In genomic region chr9:119806491-119806890, GRCm38 (mm10) we compare ENCODE assay signal across 13 mouse cellular contexts. TPM values are rescaled to one million over a fixed set of nuclear protein-coding genes. Genes with fewer than 3 reads are reported as not detected.
A peak's percentile ranks its signal among the peaks of the same experiment; 100 is the strongest.
DNase-seq lines count a peak whose midpoint lies in the region; ATAC-seq and TF ChIP-seq lines count a peak whose summit lies in the region.
"Had no signal": no experiment of that assay in that cellular context is flagged by ENCODE, and none has a peak within 500 bp of the region (broad histone marks: within the 10 kb centered on the region; RNA-seq: fewer than 3 reads in every experiment).

No protein-coding gene starts in this region.

- H3K4me3 ChIP-seq in MEL (ENCODE audit: control insufficient read depth in 1 of 2, insufficient read depth in 1 of 2, low read depth in 2 of 2, low read length in 2 of 2) = no peak overlapping the region
- no peak overlapping the region for H3K4me3 ChIP-seq in hindbrain, embryonic 11.5 days (ENCODE audit: low read depth, low read length)
- H3K4me3 ChIP-seq: embryonic facial prominence, embryonic 15.5 days; lung, embryonic 15.5 days had no signal

- peak; percentile 11 for DNase-seq in kidney, adult 9 months
- no peak for DNase-seq in kidney, postnatal 4 days
- peak; percentile 18 for DNase-seq in retina, embryonic 14.5 days (ENCODE audit: low spot score)
- DNase-seq in retina, postnatal 1 day = no peak
- peak; percentile 26 for DNase-seq in MEL (ENCODE audit: low read depth, low spot score)
- peak; percentile 26 for DNase-seq in thymus, postnatal 14 days
- DNase-seq in hindbrain, embryonic 11.5 days (ENCODE audit: low spot score) = no peak
- DNase-seq in layer of hippocampus, adult 8-10 months (ENCODE audit: low spot score in 2 of 2) = no peak
- DNase-seq: heart, adult 11 months had no signal

- ATAC-seq in hindbrain, embryonic 11.5 days (ENCODE audit: low FRiP score) = no peak
- ATAC-seq: forebrain, embryonic 16.5 days had no signal

- peaks cover 0 to 12% of the 10 kb centered on the region in 2 experiments; a peak in 2 of 4 replicates for H3K4me1 ChIP-seq in MEL (ENCODE audit: control insufficient read depth in 1 of 2, insufficient read depth in 2 of 2, low read length in 2 of 2)
- H3K4me1 ChIP-seq in hindbrain, embryonic 11.5 days (replicated peaks; ENCODE audit: control insufficient read depth, insufficient read depth, low read length) = peaks cover 7% of the 10 kb centered on the region; the same call in 1 of the 2 replicates
- H3K4me1 ChIP-seq: embryonic facial prominence, embryonic 15.5 days; lung, embryonic 15.5 days had no signal

- no peak for TF ChIP-seq POLR2A in MEL (IDR thresholded peaks at IDR 0.05; ENCODE audit: control insufficient read depth in 1 of 2, insufficient read depth in 1 of 2, low read depth in 1 of 2, low read length in 2 of 2, poor library complexity in 1 of 2)

- no peaks in the 10 kb centered on the region; a peak in 1 of 4 replicates for H3K27me3 ChIP-seq in MEL (ENCODE audit: control insufficient read depth in 1 of 2, insufficient read depth in 2 of 2, low read length in 2 of 2)
- no peaks in the 10 kb centered on the region for H3K27me3 ChIP-seq in hindbrain, embryonic 11.5 days (ENCODE audit: control insufficient read depth, insufficient read depth, low read length)
- H3K27me3 ChIP-seq: embryonic facial prominence, embryonic 15.5 days; lung, embryonic 15.5 days had no signal

- peak; percentile 26 for TF ChIP-seq RAD21 in MEL (IDR thresholded peaks at IDR 0.05; ENCODE audit: low read depth, low read length)

- TF ChIP-seq CTCF in MEL (IDR thresholded peaks at IDR 0.05 in 2 of 3, conservative IDR thresholded peaks at IDR 0.05 in 1 of 3; ENCODE audit: control insufficient read depth in 1 of 3, insufficient read depth in 1 of 3, low read depth in 2 of 3, low read length in 3 of 3, poor library complexity in 1 of 3, severe bottlenecking in 1 of 3) = peak; percentile 42 to 67 (median 45)

- no peak overlapping the region for H3K9ac ChIP-seq in MEL (ENCODE audit: control insufficient read depth, low read depth, low read length, poor library complexity, severe bottlenecking)
- H3K9ac ChIP-seq in hindbrain, embryonic 11.5 days (ENCODE audit: low read depth, low read length) = no peak overlapping the region
- H3K9ac ChIP-seq: embryonic facial prominence, embryonic 15.5 days; lung, embryonic 15.5 days had no signal

- H3K36me3 ChIP-seq in MEL (ENCODE audit: control insufficient read depth in 1 of 2, insufficient read depth in 2 of 2, low read length in 2 of 2) = no peaks in the 10 kb centered on the region; a peak in 1 of 4 replicates
- no peaks in the 10 kb centered on the region for H3K36me3 ChIP-seq in hindbrain, embryonic 11.5 days (ENCODE audit: control insufficient read depth, insufficient read depth, low read length)
- H3K36me3 ChIP-seq: embryonic facial prominence, embryonic 15.5 days; lung, embryonic 15.5 days had no signal

- no peak overlapping the region for H3K27ac ChIP-seq in MEL (ENCODE audit: control insufficient read depth, low read depth, low read length)
- no peak overlapping the region for H3K27ac ChIP-seq in hindbrain, embryonic 11.5 days (ENCODE audit: low read depth, low read length)
- H3K27ac ChIP-seq: embryonic facial prominence, embryonic 15.5 days; lung, embryonic 15.5 days had no signal

- no peaks in the 10 kb centered on the region for H3K79me2 ChIP-seq in MEL (ENCODE audit: control insufficient read depth, insufficient read depth, low read length, poor library complexity)

- H3K4me2 ChIP-seq in hindbrain, embryonic 11.5 days (replicated peaks; ENCODE audit: low read depth, low read length) = no peak overlapping the region
- H3K4me2 ChIP-seq: embryonic facial prominence, embryonic 15.5 days; lung, embryonic 15.5 days had no signal

- no peaks in the 10 kb centered on the region for H3K9me3 ChIP-seq in MEL (replicated peaks; ENCODE audit: insufficient read depth, low read length)
- H3K9me3 ChIP-seq in hindbrain, embryonic 11.5 days (ENCODE audit: control insufficient read depth, low read length) = no peaks in the 10 kb centered on the region
- H3K9me3 ChIP-seq: embryonic facial prominence, embryonic 15.5 days; lung, embryonic 15.5 days had no signal

- 78% methylated on average over 2 of the region's 2 CpGs for WGBS in hindbrain, embryonic 11.5 days

- TF ChIP-seq EP300 in MEL (IDR thresholded peaks at IDR 0.05; ENCODE audit: low read depth in 1 of 2, low read length in 2 of 2) = no peak

TF ChIP-seq in MEL, 35 proteins besides CTCF, POLR2A, EP300 and RAD21:
- TF ChIP-seq POLR2AphosphoS2 (IDR thresholded peaks at IDR 0.05; ENCODE audit: low read length) = no peak
- TF ChIP-seq ZC3H11A (IDR thresholded peaks at IDR 0.05; ENCODE audit: low read depth, low read length) = peak; percentile 18; the same call in 1 of the 2 replicates
- peak; percentile 41 for TF ChIP-seq SMC3 (IDR thresholded peaks at IDR 0.05; ENCODE audit: low read depth, low read length)
TF ChIP-seq in MEL: peak in this region for 2.

RNA-seq across cellular contexts. Expression of gene Scn11a, which starts 18.8 kb away (rescaled TPM):
- 0.04 and 0.10 TPM in 2 replicates for total RNA-seq in MEL (2012; rRNA removed)
- under 1 TPM in 1 of 2 experiments, not detected in 1; 0.15 TPM for polyA plus RNA-seq in MEL (2012; ENCODE audit: insufficient read depth in 1 of 2, insufficient read length in 2 of 2, low read depth in 1 of 2, low replicate concordance in 2 of 2, missing spikeins in 1 of 2)
- 0.03 TPM in 1 of 2 replicates, not detected in the other for polyA plus RNA-seq in hindbrain, embryonic 11.5 days (2014; fragmentation: Nextera tagmentation; extraction: Ambion mirVana)
- total RNA-seq in layer of hippocampus, adult 8-10 months (2022) = not detected
- polyA plus RNA-seq: lung, embryonic 15.5 days; spleen, adult 2 months had no signal

Comparison
In these comparisons a context has a peak if more than half of its experiments do, and no peak if none do; other contexts are left out.
1. DNase-seq: peak in kidney, adult 9 months (single experiment), retina, embryonic 14.5 days (single experiment), MEL (single experiment) and thymus, postnatal 14 days (single experiment); none in kidney, postnatal 4 days (0 of 2), retina, postnatal 1 day (single experiment), hindbrain, embryonic 11.5 days (single experiment) and layer of hippocampus, adult 8-10 months (0 of 2).